Mouse (Mus musculus) ES-E14 (cell line): ENCODE measurements around the gene Spire2.

Experiments used
- CHD2 ChIP-seq: IDR thresholded peaks from 2 replicates; pipeline ENCODE4 v1.6.1; 2014; ENCODE audit warnings: mild to moderate bottlenecking, low read depth, low read length, inconsistent platforms
- HCFC1 ChIP-seq: IDR thresholded peaks from 2 replicates; pipeline ENCODE4 v1.6.1; 2012; ENCODE audit warnings: low read length, inconsistent platforms, borderline replicate concordance; ENCODE audit not compliant: insufficient read depth
- MAFK ChIP-seq: IDR thresholded peaks from 2 replicates; pipeline ENCODE4 v1.6.1; 2014; ENCODE audit warnings: mild to moderate bottlenecking, low read depth, low read length, inconsistent platforms; ENCODE audit not compliant: insufficient read depth
- ZC3H11A ChIP-seq: IDR thresholded peaks from 2 replicates; pipeline ENCODE4 v1.6.1; 2012; ENCODE audit warnings: low read depth, mild to moderate bottlenecking, inconsistent platforms, low read length, borderline replicate concordance
- ZNF384 ChIP-seq: IDR thresholded peaks from 2 replicates; pipeline ENCODE4 v1.6.1; 2012; ENCODE audit warnings: low read depth, low read length, inconsistent platforms

GRCm38 (mm10) chr8:123410049-123410587 is 77.6 kb downstream of the Spire2 start:
- TF ChIP-seq ZC3H11A (no peak), ZNF384 (no peak), MAFK (no peak), CHD2 (no peak), HCFC1 (no peak)
